Mouse (Mus musculus) retina, adult 2 months (tissue): ENCODE measurements around the gene Sema4c.

Experiments used
- DNase-seq: peaks from one replicate; pipeline ENCODE4 v3.0.0-alpha.2; 2012; ENCODE audit warnings: low read depth, low spot score

Gene Sema4c

DNA sequence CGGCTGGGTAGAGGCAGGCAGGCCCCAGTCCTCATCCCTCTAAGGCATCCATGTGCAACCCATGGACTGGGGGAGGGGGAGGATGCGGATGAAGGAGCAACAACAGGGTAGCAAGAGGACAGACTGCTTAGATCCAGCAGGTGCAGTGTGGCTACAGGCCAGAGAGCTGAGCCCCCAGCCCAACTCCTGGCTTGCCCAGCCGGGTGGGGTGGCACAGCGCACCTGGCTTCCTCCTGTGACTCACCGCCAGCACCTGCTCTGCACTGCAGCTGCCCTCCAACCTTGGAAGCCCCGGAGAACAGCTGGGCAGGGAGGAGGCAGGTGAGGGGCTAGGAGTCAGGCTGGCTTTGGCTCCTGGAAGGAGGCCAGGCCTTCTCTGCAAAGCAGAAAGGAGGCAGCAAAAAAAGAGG is 21.8 kb upstream of the Sema4c start:
- DNase-seq: no peak

GRCm38 (mm10) chr1:36576991-36577675 is 19.0 kb upstream of the Sema4c start:
- no peak for DNase-seq

- no peak for DNase-seq
These were observed 17.2 kb upstream of the Sema4c start for GRCm38 (mm10) chr1:36575347-36575746.

GRCm38 (mm10) chr1:36574196-36574955 is 16.2 kb upstream of the Sema4c start:
- DNase-seq: no peak

DNA sequence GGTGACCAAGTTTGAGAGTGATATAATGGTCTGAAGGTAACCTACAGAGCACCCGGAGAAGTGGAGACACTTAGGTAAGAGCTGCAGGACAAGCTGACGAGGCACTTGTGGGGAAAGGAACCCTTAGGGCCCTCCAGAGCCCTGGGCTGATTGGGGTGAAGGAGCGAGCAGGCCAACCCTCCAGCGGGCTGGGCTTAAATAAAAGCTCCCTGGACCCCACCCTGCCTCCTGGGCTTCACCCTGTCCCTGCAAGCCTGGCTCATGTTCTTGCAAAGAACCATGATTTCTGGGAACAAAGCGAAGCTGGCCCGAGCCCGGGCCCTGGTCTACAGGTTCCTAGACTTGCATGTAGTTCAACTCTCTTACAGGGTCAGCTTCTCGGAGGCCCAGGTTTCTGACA is 15.4 kb upstream of the Sema4c start:
- DNase-seq: no peak

GRCm38 (mm10) chr1:36572709-36573108 is 14.6 kb upstream of the Sema4c start:
- no peak for DNase-seq

DNA sequence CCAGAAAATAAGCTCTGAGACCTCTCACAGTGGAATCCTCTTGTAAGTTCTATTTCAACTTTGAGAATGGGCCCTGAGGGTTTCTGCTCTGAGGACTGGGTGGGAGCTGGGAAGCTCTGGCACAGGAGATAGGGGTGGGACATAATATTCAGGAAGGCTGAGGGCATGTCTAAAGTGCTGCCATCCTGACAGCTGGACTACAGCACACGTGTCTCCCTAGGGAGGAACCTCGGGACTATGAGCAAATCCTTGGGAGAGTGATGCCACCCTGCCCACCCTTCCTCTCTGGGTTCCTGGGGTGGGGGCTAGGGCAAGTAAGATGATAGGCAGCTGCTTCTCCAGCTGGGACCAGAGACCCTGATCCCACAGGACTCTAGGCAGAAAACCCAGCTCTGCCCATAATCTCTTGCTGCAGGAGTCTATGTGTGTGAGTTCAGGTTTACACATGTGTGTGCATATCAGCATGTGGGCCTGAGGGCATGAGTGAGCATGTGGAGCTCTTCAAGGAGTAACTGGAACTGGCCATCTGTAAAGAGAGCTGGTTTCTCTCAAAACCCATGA is 14.1 kb upstream of the Sema4c start:
- no peak for DNase-seq

GRCm38 (mm10) chr1:36571627-36572026 is 13.5 kb upstream of the Sema4c start:
- DNase-seq: no peak

GRCm38 (mm10) chr1:36570320-36570719 is 12.2 kb upstream of the Sema4c start:
- no peak for DNase-seq

DNA sequence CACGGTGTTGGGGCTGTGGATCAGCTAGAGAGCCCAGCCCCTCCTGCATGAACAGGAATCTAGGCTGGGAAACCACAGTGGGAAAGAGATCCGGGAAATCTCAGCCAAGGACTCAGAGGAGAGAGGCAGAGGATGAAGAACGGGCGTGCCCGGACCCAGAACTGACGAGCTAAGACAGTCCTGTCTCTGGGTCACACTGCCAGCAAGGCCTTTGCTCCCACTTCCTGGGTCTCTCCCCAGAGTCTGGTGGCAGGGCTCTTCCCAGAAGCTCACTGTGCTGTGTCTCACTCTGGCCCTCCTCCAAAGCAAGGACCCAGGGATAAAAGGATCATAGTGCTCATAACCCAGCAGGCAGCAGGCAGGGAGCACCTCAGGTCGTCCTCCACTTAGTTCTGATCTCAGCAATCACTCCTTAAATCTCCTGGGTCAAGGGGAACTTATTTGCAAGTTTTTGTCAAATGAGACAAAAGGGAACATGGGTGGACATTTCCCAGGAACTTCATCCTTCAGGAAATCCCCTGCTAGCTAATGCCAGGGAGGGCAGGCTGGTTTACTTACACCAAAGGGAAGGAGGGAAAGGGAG is 11.6 kb upstream of the Sema4c start:
- DNase-seq: no peak

DNA sequence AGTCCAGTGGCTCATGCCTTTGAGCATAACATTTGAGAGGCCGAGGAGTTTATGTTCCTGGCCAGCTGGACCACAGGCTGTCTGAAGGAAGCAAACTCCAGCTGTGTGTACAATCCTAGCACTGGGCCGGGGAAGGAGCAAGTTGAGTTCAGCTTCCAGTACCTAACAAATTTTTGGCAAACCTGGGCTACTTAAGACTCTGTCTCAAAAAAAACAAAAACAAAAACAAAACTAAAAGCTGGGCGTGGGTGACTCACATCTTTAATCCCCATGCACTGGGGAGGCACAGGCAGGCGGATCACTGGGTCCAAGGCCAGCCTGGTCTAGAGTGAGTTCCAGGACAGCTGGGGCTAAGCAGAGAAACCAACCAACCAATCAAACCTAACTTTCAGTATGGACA is 10.6 kb upstream of the Sema4c start:
- DNase-seq: no peak

DNA sequence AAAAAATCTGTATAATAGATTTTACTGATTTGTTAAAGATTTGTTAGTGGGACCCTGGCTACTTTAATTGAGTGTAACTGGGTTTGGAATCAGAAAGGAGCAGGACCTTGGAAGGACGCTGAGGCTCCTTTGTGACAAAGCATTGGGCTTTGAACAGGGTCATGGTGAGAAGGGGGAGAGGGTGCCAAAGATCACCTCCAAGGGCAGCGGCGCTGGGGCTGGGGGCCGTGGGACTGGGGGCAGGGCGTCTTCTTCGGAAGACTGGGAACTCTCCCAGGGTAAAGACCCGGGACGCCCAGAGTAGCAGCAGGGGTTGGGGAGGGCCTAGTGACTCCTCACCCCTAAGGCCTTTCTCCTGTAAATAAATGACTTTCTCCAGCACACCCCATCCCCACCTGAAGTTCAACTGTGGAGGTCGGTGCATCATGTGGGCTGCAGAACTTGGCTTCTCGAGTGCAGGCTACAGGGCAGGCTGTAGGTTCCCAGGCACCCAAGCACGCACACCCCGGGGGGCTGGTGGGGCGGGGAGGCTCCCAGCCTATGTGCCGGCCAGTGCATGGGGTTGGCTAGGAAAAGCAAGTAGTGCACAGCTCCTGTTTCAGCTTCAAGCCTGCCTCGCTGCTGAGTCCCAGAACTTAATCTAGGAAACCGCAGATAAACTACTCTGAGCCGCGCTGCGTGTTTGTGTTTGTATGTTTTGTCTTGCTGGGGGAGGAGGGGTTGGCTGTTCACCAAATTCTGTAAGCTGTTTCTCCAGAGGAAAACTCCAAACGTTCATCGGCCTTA is 9.9 kb upstream of the Sema4c start:
- DNase-seq: no peak

DNA sequence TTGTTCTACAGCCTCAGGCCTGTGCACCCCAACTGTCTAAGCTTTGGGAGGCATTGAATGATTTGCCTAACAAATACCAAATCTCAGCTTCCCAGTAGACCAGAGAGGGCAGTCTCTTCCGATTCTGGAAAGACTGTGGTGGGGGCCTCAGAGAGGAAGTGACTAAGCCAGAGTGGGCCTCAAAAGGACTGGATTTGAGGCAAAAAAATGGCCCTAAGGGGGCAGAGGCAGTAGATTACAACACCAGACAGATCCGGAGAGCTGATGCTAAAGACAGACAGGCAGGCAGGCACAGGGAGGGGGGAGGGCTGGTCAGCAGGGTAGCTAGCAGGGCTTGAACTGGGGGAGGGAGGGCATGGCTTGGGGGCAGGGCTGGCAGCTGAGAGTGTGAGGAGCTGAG is 8.3 kb upstream of the Sema4c start:
- DNase-seq: no peak

GRCm38 (mm10) chr1:36564101-36564500 is 6.0 kb upstream of the Sema4c start:
- no peak for DNase-seq

- DNase-seq: no peak
These were observed 5.5 kb upstream of the Sema4c start for GRCm38 (mm10) chr1:36563632-36564031.

- DNase-seq: no peak
These were observed 5.0 kb upstream of the Sema4c start for GRCm38 (mm10) chr1:36563197-36563596.

DNA sequence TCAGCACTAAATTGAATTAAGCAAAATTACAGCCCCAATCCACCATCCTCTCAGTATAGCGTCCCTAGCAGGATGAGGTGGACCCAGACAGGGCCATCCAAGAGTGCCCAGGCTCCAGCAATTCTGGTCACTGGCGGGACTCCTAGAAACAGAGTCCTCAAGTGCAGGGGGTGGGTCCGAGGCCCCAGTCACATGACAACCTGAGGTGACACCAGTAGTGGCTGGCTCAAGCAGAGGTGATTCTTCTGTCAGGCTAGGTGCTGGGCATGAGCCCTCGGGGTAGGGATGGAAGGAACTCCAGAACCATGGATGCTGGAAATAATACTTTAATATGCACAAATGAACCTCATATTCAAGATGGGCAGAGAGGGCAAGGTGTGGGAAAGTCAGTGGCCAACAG is 4.2 kb upstream of the Sema4c start:
- no peak for DNase-seq

- no peak for DNase-seq
These were observed 2.8 kb upstream of the Sema4c start for GRCm38 (mm10) chr1:36560903-36561302.

GRCm38 (mm10) chr1:36559888-36560287 is 1.7 kb upstream of the Sema4c start:
- DNase-seq: no peak

DNA sequence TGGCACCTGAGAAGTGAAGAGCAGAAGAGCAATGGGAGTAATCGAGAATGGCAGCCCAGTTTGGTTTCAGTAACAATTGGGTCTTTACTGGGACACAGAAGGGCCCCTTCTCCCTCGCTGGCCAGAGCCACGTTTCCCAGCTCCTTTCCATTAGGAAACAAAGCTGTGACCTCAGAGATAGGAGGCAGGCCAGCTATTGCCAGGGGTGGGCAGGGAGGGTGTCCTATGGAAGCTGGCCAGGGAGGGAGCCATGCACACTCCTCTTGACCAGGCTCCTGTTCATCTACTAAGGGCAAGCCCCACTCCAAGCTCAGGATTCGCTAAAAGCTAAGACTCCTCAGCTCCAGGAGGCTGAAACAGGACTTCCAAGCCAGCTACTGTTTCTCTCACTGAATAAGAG is 1.1 kb upstream of the Sema4c start:
- DNase-seq: no peak

DNA sequence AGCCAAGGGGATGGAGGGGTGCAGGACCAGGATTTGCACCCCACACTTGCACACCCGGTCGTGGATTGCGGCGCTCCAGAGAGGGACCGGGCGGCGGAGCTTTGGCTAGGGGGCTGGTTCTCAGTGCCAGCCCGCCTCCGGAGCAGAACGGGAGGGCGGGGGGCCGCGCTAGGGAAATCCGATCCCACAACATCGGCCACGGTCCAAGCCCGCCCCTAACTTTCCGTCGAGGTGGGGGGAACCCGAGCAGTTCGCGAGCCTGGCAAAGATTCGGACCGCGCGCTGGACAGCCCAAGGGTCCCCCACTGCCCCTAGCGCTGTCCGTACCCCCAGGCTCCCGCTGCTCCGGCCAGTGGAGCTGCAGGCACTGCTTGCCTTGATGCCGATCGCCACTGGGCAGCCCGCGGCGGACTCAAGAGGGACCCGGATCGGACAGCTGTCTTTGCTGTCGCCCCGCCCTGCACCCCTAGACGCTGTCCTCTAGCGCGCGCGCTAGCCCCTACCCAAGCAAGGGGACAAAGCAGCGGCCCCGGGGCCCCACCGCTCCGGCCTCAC is 615 bp downstream of the Sema4c start:
- DNase-seq: no peak
